Comparison of ENCODE assay signal across 16 mouse cellular contexts in genomic region chr10:40169566-40169965, GRCm38 (mm10).
"Had no signal": no experiment of that assay in that cellular context is flagged by ENCODE, and none has a peak within 500 bp of the region (broad histone marks: within the 10 kb centered on the region; RNA-seq: fewer than 3 reads in every experiment).

No protein-coding gene starts in this region.

- H3K4me2 ChIP-seq: kidney, embryonic 15.5 days; limb, embryonic 13.5 days; liver, embryonic 13.5 days; lung, embryonic 14.5 days; midbrain, embryonic 12.5 days; midbrain, embryonic 15.5 days; neural tube, embryonic 13.5 days had no signal

- H3K9me3 ChIP-seq: kidney, embryonic 15.5 days; limb, embryonic 10.5 days; limb, embryonic 13.5 days; liver, embryonic 13.5 days; midbrain, embryonic 12.5 days; midbrain, embryonic 15.5 days; neural tube, embryonic 13.5 days had no signal

- H3K36me3 ChIP-seq: kidney, embryonic 15.5 days; limb, embryonic 10.5 days; limb, embryonic 13.5 days; liver, embryonic 13.5 days; midbrain, embryonic 12.5 days; midbrain, embryonic 15.5 days; neural tube, embryonic 13.5 days had no signal

- DNase-seq: kidney, adult 8-10 months; kidney, postnatal 10 days; kidney, postnatal 36 days; liver; liver, embryonic 13.5 days; lung, embryonic 14.5 days; thymus, adult 18-20 months; thymus, postnatal 36 days had no signal

- H3K27me3 ChIP-seq: kidney, embryonic 15.5 days; limb, embryonic 13.5 days; midbrain, embryonic 12.5 days; midbrain, embryonic 15.5 days; neural tube, embryonic 13.5 days had no signal

- H3K4me1 ChIP-seq: kidney, embryonic 15.5 days; midbrain, embryonic 15.5 days had no signal

- ATAC-seq: lung, postnatal 0 days; midbrain, embryonic 15.5 days had no signal

- H3K27ac ChIP-seq: kidney, embryonic 15.5 days; limb, embryonic 10.5 days; limb, embryonic 13.5 days; liver, embryonic 13.5 days; macrophage; midbrain, embryonic 12.5 days; midbrain, embryonic 15.5 days; neural tube, embryonic 13.5 days had no signal

- H3K4me3 ChIP-seq: kidney, embryonic 15.5 days; limb, embryonic 10.5 days; limb, embryonic 13.5 days; liver, embryonic 13.5 days; midbrain, embryonic 12.5 days; midbrain, embryonic 15.5 days; neural tube, embryonic 13.5 days had no signal

- H3K9ac ChIP-seq: kidney, embryonic 15.5 days; limb, embryonic 13.5 days; liver, embryonic 13.5 days; lung, embryonic 14.5 days; midbrain, embryonic 12.5 days; midbrain, embryonic 15.5 days; neural tube, embryonic 13.5 days had no signal
